Mouse (Mus musculus): ENCODE results near the gene Epb41l3. TPM values are rescaled to one million over a fixed set of nuclear protein-coding genes. Genes with fewer than 3 reads are reported as not detected.

The Epb41l3 gene
- total RNA-seq, 2 experiments from 2014 or later: 0.70 to 2.6 TPM

Other genes with a start within 250 kb of the Epb41l3 start
- gene Tmem200c, start 249.1 kb upstream of the Epb41l3 start, total RNA-seq (2015): not detected in 2 replicates
- not detected in 2 replicates for gene Tmem200c, start 249.1 kb upstream of the Epb41l3 start, total RNA-seq (2017)